ENCODE assay signal across 8 mouse cellular contexts in the genomic region with DNA sequence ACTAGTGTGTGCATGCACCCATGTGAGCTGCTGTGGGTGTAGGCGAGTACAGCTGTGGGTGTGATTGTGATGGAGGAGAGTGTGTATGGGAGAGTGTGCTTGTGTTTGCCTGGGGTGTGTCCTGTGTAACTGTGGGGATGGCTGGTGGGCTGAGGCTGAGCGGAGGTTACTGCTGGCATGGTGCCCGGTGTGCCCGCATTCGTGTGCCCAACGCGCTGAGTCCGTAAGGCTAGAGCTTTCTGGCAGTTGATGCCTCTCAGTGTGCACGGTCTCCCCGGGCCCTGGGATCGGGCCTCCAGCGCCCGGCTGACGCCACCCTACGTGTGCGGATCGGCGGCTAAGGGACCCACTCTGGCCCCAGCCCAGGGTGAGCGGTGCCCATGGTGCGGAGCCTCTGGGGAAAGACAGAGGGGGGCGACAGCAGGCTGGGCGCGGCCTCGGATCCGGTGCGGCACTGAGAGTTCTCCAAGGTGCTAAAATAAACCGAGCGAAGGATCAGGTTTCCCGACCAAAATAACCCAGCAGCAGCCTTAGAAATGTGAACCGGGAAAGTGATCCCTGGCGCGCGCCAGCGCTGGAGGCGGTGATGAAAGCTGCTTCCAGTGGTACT. TPM values are rescaled to one million over a fixed set of nuclear protein-coding genes. Genes with fewer than 3 reads are reported as not detected.
DNase-seq lines count a peak whose midpoint lies in the region; ATAC-seq and TF ChIP-seq lines count a peak whose summit lies in the region.

No protein-coding gene starts in this region.

- no peaks in the 10 kb centered on the region for H3K36me3 ChIP-seq in lung, embryonic 14.5 days (ENCODE audit: insufficient read depth)
- no peaks in the 10 kb centered on the region for H3K36me3 ChIP-seq in intestine, embryonic 16.5 days (ENCODE audit: control insufficient read depth, insufficient read depth, low read length)
- H3K36me3 ChIP-seq in midbrain, embryonic 14.5 days (ENCODE audit: control insufficient read depth, insufficient read depth, low read length), result no peaks in the 10 kb centered on the region

- H3K4me2 ChIP-seq in lung, embryonic 14.5 days, result peak overlapping the region; percentile 54
- peak overlapping the region; percentile 45 for H3K4me2 ChIP-seq in intestine, embryonic 16.5 days (ENCODE audit: low read depth, low read length)
- peak overlapping the region; percentile 39 for H3K4me2 ChIP-seq in midbrain, embryonic 14.5 days (ENCODE audit: low read length)

- no peak overlapping the region for H3K4me3 ChIP-seq in lung, embryonic 14.5 days (ENCODE audit: low read depth, low read length)
- H3K4me3 ChIP-seq in intestine, embryonic 16.5 days (ENCODE audit: low read length), result peak overlapping the region; percentile 25
- H3K4me3 ChIP-seq in midbrain, embryonic 14.5 days (replicated peaks; ENCODE audit: low read depth, low read length), result 0 out of 2 replicates have a peak overlapping the region, but pooled peaks have one; percentile 14

- H3K27ac ChIP-seq in lung, embryonic 14.5 days (ENCODE audit: low read depth), result no peak overlapping the region
- no peak overlapping the region for H3K27ac ChIP-seq in intestine, embryonic 16.5 days (ENCODE audit: low read length)
- no peak overlapping the region for H3K27ac ChIP-seq in midbrain, embryonic 14.5 days (replicated peaks; ENCODE audit: low read depth, low read length)

- H3K9ac ChIP-seq in lung, embryonic 14.5 days, result no peak overlapping the region
- H3K9ac ChIP-seq in intestine, embryonic 16.5 days (ENCODE audit: low read depth, low read length), result peak overlapping the region; percentile 41
- H3K9ac ChIP-seq in midbrain, embryonic 14.5 days (replicated peaks; ENCODE audit: low read length), result no peak overlapping the region

- ATAC-seq in lung, embryonic 14.5 days (ENCODE audit: insufficient read depth), result peak; percentile 47; the same call in 1 of the 2 replicates
- no peak for ATAC-seq in intestine, embryonic 16.5 days
- no peak for ATAC-seq in midbrain, embryonic 14.5 days (ENCODE audit: low FRiP score, low TSS enrichment)

- DNase-seq in lung, embryonic 14.5 days, result peak; percentile 59
- no peak for DNase-seq in lung, postnatal 25 days (ENCODE audit: low spot score)
- peak; percentile 48 for DNase-seq in embryo, embryonic 10.5 days (ENCODE audit: low spot score)
- peak; percentile 67 for DNase-seq in gastrocnemius, postnatal 10 days
- DNase-seq in midbrain, embryonic 14.5 days, result peak; percentile 42
- DNase-seq in adrenal gland, adult 8-10 months, result no peak
- no peak for DNase-seq in kidney, adult 9 months

- no peaks in the 10 kb centered on the region for H3K9me3 ChIP-seq in lung, embryonic 14.5 days (ENCODE audit: low read depth, low read length)
- H3K9me3 ChIP-seq in intestine, embryonic 16.5 days (ENCODE audit: control insufficient read depth, low read length), result no peaks in the 10 kb centered on the region
- H3K9me3 ChIP-seq in midbrain, embryonic 14.5 days (ENCODE audit: control insufficient read depth, low read length), result no peaks in the 10 kb centered on the region

- H3K4me1 ChIP-seq in lung, embryonic 14.5 days (ENCODE audit: insufficient read depth), result 0 out of 2 replicates have a peak, but pooled peaks cover 3% of the 10 kb centered on the region
- H3K4me1 ChIP-seq in intestine, embryonic 16.5 days (ENCODE audit: control insufficient read depth, insufficient read depth, low read length), result peaks cover 6% of the 10 kb centered on the region; the same call in 1 of the 2 replicates
- H3K4me1 ChIP-seq in midbrain, embryonic 14.5 days (ENCODE audit: control insufficient read depth, insufficient read depth, low read length), result peaks cover 7% of the 10 kb centered on the region

- no peak for TF ChIP-seq CTCF in lung, embryonic 14.5 days (IDR thresholded peaks at IDR 0.05; ENCODE audit: low read depth)

- peaks cover 41% of the 10 kb centered on the region for H3K27me3 ChIP-seq in lung, embryonic 14.5 days (ENCODE audit: insufficient read depth, low read length)
- H3K27me3 ChIP-seq in intestine, embryonic 16.5 days (replicated peaks; ENCODE audit: control insufficient read depth, insufficient read depth, low read length), result peaks cover 17% of the 10 kb centered on the region
- H3K27me3 ChIP-seq in midbrain, embryonic 14.5 days (ENCODE audit: control insufficient read depth, insufficient read depth, low read length), result peaks cover 22% of the 10 kb centered on the region; the same call in 1 of the 2 replicates

- 4% methylated on average over 35 of the region's 35 CpGs for WGBS in lung, embryonic 14.5 days
- 7% methylated on average over 35 of the region's 35 CpGs for WGBS in intestine, embryonic 16.5 days
- 9% methylated on average over 35 of the region's 35 CpGs for WGBS in midbrain, embryonic 14.5 days

RNA-seq across cellular contexts. Expression of a gene that starts 3.8 kb away (rescaled TPM):
- 4.5 and 4.9 TPM in 2 replicates for polyA plus RNA-seq in lung, embryonic 14.5 days (2014; fragmentation: Nextera tagmentation; extraction: Ambion mirVana)
- total RNA-seq in gastrocnemius, postnatal 10 days (2021), result 10 to 100 TPM; 23.9 to 25.2 TPM
- polyA plus RNA-seq in intestine, embryonic 16.5 days (2015; fragmentation: Nextera tagmentation; extraction: Ambion mirVana), result 2.1 and 2.2 TPM in 2 replicates
- 0.50 and 0.59 TPM in 2 replicates for polyA plus RNA-seq in midbrain, embryonic 14.5 days (2014; fragmentation: Nextera tagmentation; extraction: Ambion mirVana)
- 1 to 10 TPM in 3 of 4 experiments, under 1 TPM in 1; 0.59 to 3.9 (median 2.6) TPM for total RNA-seq in adrenal gland, adult 8-10 months (2022)

RNA-seq across cellular contexts. Expression of a gene that starts 6.9 kb away (rescaled TPM):
- polyA plus RNA-seq in lung, embryonic 14.5 days (2014; fragmentation: Nextera tagmentation; extraction: Ambion mirVana), result 2.5 and 3.9 TPM in 2 replicates
- total RNA-seq in gastrocnemius, postnatal 10 days (2021), result 100 to 1,000 TPM in 1 of 2 experiments, 10 to 100 TPM in 1; 90.3 to 101 TPM
- 4.0 and 5.0 TPM in 2 replicates for polyA plus RNA-seq in intestine, embryonic 16.5 days (2015; fragmentation: Nextera tagmentation; extraction: Ambion mirVana)
- polyA plus RNA-seq in midbrain, embryonic 14.5 days (2014; fragmentation: Nextera tagmentation; extraction: Ambion mirVana), result 21.6 and 24.4 TPM in 2 replicates
- 1 to 10 TPM; 5.5 to 9.0 (median 6.5) TPM for total RNA-seq in adrenal gland, adult 8-10 months (2022)

Comparison
In these comparisons a context has a peak if more than half of its experiments do, and no peak if none do; other contexts are left out.
1. DNase-seq: peak in lung, embryonic 14.5 days (single experiment), embryo, embryonic 10.5 days (single experiment), gastrocnemius, postnatal 10 days (single experiment) and midbrain, embryonic 14.5 days (single experiment); none in lung, postnatal 25 days (single experiment), adrenal gland, adult 8-10 months (single experiment) and kidney, adult 9 months (single experiment).
2. Peak in every context shown above with its lines, with median percentiles within 50 percentile points of each other: H3K4me2 ChIP-seq.